Mouse (Mus musculus) erythroid progenitor cell, adult 5-6 weeks (primary cell): ENCODE results near the gene Etv6. TPM values are rescaled to one million over a fixed set of nuclear protein-coding genes. Genes with fewer than 3 reads are reported as not detected.

Experiments
- ATAC-seq: replicated peaks from 2 replicates; pipeline ENCODE4 v1.8.0; 2016; ENCODE audit warnings: moderate number of reproducible peaks, mild to moderate bottlenecking, moderate TSS enrichment, inconsistent platforms; ENCODE audit not compliant: poor library complexity, low FRiP score, severe bottlenecking
- total RNA-seq, 2 experiments: library from RNA; stranded (forward) in 1 of 2; stranded (reverse) in 1 of 2; fragments of 150-400 nt in 1 of 2; fragments of 186-747, 209-891 nt in 1 of 2; gene quantifications; 2 replicates each; pipeline versions ENCODE4 v1.2.3 to v1.2.4; 2015 to 2017; ENCODE audit warnings: low replicate concordance in 2 of 2

Gene Etv6
- total RNA-seq, 2 experiments from 2014 or later, result 4.5 to 19.3 TPM

DNA sequence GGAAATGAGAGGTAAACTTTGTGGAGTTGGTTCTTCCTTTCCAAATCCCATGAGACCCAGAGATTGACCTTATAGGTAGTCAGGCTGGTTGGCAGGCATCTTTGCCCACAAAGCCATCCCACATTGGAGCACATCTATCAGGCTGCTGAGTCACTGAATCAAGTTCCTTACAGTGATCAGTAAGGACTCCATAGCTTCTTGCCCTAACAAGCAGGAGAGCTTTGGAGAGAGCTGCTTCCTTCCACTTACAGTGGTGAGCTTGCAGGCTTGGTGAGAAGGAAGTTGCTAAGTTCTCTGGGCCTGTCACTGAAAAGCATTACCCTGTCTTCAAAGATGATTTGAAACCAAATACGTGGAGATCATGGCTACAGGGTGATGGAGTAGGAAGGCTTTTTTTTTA lies 66.9 kb downstream of the Etv6 start:
- no peak for ATAC-seq

GRCm38 (mm10) chr6:134103519-134103918 lies 68.0 kb downstream of the Etv6 start:
- no peak for ATAC-seq

- ATAC-seq, result no peak
Measured at GRCm38 (mm10) chr6:134105514-134106201, 70.2 kb downstream of the Etv6 start.

DNA sequence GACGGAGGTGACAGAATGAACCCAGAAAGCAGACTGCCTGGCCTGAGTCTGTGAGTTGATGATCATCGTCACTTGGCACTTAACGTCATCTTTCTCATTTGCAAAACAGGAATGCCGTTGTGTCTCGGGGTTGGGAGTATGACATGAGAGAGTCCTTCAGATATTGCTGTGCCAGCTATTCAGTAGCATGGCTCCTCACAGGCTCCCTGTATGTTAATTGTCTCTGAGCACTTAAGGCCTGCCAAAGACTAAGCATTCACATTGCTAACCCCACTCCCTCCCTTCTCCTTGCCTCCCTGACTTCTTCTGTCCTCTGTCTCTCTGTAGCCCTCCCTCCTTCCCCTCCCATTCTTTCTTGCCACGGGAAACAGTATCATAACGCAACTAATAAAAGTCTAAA lies 72.2 kb downstream of the Etv6 start:
- no peak for ATAC-seq

GRCm38 (mm10) chr6:134109675-134110074 lies 74.2 kb downstream of the Etv6 start:
- ATAC-seq, result no peak

GRCm38 (mm10) chr6:134110206-134110605 lies 74.7 kb downstream of the Etv6 start:
- ATAC-seq, result no peak

DNA sequence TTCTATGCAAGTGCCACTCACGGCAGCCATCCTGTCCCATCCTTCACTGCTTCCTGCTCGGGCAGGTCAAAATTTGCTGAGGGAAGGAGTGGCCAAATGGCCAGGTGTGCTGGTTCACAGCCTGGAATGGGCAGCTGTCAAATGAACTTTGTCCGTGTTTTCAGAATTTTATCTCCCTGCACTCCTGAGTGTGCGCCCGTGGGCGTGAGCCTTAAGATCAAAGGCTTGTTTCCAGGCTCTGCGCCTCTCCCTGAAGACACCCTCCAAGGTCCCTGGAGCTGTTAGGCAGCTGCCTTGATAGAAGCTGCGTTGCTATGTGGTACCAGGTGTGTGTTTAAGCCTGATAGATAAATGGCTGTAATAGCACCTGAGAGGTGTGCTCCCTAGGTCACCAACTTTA lies 76.1 kb downstream of the Etv6 start:
- ATAC-seq, result no peak

- no peak for ATAC-seq
Measured at GRCm38 (mm10) chr6:134112753-134113152, 77.3 kb downstream of the Etv6 start.

GRCm38 (mm10) chr6:134113168-134113567 lies 77.7 kb downstream of the Etv6 start:
- no peak for ATAC-seq

DNA sequence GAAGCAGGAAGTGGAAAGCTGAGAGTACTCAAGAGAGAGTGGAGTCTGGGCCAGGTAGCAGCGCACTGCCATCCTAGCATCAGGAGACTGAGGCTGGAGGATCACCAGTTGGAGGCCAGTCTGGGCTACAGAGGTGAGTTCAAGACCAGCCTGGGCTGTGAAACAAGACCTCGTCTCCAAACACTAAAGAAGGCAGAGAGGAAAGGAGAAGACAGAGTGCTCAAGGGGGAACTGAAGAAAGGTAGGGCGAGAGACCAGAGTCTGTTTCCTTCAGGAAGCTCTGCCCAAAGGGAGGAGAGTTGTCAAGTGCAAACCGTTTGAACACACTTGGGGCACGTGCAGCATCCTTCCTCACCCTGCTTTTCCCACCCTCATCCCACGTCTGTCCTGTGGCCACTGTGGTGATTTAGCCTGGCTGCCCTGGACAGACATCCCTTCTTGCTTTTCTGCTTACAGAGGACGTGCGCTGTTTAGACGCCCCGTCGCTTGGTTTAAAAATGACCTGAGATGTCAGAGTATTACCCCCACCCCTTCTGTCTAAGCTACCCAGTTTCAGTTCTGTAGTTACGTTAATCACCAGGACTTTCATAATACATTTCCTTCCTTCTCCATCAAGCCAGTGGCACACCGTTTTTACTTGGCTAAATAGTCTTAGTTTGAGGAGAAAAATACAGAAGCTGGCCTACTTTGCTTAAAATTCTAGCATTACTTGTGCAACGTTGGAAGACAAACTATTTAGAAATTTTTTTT lies 79.9 kb downstream of the Etv6 start:
- no peak for ATAC-seq

DNA sequence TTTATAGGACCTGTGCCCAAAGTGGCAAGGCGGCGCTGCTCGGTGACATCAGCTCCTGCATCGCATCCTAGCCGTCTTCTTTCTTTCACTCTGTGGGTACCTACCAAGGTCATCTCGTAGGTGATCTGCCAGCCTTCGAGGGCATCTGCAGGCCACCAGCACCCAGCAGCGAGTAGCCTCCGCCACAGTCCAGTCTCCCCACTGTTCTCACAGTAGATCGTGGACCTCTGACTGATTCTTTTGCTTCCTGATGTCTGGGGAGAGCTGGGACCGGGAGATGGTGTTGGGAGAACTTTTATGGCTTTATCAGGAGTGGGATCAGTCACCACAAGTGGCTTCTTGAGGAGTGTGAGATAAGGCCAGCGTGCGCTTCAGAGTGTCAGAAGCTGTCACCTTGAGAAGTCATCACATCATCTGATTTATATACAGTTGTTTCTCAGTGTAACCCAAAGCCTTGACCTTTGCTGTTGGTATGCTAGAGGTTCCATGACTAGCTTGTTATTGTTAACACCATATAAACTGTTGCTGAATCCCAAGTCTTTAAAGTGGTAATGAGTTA lies 82.0 kb downstream of the Etv6 start:
- no peak for ATAC-seq

DNA sequence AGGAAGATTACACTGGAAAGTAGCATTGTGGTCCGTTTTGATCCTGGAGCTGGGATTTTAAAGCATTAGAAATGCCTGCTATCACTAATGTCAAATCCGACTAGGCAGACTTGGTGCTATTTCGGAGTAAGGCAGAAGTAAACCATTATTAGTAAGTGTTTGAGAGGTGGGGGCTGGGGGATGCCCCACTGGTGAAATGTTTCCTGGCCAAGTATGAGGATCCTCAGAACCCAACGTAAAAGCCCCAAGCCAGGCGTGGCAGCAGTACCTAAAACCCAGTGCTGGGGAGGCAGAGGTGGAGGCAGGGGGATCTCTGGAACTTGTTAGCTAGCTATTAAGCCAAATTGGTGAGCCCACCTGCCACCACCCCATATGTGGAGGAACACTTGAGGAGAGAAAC lies 83.0 kb downstream of the Etv6 start:
- ATAC-seq, result no peak

DNA sequence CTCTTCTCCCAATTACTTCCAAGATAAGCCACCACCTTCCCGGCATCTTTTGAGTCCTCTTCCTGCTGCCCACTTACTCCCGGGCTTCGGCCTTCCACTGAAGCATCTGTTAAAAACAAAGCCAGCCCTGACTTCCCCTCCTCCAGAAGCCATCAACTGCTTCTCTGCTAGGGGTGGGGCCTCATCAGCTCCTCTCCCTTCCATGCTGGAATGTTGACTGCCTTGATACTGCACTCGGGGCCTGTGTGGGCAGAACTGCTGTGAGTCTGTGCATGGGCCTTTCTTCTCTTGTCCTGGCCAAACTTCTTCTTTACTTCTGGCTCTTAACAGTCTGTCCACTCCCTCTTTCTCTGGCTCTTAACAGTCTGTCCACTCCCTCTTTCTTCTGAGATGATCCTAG lies 83.6 kb downstream of the Etv6 start:
- no peak for ATAC-seq

DNA sequence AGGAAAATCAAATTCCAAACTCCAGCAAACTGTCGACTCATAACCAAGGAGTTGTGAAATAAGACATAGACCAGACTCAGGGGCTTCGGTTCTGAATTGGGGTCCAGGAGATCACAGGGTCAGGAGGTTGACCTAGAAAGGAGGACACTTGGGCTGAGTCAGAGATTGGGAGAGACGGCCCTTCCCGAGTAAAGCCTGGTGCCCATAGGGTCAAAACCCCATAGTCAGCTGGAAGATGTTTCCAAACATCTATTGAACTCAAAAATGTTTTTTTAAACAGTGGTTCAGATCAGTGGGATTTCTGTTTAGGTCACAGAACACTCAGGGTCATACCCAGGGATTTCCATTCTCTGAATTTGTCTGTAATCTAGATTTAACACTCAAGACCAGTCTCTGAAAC lies 84.7 kb downstream of the Etv6 start:
- no peak for ATAC-seq

GRCm38 (mm10) chr6:134120712-134121111 lies 85.2 kb downstream of the Etv6 start:
- ATAC-seq, result no peak

DNA sequence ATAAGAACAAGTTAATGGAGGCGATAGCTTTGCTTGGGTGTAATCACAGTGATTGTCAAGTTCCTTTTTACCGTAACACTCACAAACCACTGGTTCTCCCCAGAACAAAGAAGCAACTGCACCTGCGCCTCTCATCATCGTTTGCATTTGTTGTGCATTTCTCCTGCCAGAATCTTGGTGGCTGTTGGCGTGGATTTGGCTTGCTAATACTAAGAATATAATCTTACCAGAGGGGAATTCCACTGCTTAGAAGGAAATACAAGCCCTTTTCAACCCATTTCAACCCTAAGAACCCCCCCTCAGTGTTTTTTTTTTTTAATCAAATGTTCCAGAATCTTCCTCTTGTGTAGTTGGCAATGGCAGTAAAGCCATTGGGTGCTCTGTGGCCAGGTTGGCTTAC lies 87.4 kb downstream of the Etv6 start:
- ATAC-seq, result no peak

DNA sequence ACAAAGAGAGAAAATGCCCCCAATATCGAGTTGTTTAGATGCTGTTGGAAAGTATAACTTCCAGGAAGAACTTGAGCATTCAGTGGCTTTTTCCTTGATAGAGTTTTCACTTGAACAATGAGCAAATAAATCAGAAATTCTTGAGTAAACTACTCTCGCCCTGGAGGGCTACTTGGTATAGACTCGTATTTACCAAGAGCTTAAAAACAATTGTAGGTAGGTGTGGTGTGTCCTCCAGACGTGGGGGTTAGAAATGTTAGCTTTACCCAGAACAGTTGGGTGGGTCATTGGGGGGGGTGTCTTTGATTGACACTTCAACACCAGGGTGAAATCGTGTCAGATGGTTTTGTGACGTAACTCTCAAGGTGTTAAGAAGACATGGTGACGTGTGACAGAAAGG lies 88.0 kb downstream of the Etv6 start:
- ATAC-seq, result no peak

DNA sequence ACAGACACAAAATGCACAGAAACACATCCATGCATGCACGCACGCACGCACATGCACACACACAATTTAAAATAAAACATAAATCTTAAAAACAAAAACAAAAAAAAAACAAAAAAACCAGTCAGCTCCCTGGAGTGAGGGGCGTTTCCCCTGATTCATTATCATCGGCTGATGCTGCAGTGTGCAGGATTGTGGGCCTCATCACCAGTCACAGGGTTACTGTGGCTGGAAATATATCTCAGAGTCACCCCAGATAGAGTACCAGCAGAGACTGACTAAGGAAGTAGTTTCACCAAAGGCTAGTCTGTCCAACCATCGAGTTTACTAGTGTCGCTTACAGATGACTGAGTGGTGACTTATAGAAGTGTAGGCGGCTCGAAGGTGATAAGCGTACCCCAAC lies 88.8 kb downstream of the Etv6 start:
- ATAC-seq, result no peak

DNA sequence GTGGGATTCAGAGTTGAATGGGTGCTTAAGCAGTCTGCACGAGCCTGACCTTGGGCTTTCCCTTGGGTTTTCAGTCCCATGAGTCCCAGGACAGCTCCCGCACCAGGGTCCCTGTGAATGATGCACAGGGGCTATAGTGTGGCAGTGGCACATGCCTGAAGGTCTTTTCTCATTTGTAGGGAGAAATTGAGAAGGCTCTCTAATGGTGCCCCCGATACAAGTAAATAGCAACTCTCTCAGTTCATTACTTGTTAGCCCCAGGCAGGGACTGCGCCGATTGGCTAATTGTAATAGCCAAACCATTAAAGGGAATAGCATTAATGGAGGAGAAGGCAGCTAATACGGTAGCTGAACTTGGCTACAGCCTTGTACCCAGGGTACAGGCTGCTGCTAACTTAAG lies 92.5 kb downstream of the Etv6 start:
- ATAC-seq, result no peak

GRCm38 (mm10) chr6:134128594-134128993 lies 93.1 kb downstream of the Etv6 start:
- ATAC-seq, result no peak

DNA sequence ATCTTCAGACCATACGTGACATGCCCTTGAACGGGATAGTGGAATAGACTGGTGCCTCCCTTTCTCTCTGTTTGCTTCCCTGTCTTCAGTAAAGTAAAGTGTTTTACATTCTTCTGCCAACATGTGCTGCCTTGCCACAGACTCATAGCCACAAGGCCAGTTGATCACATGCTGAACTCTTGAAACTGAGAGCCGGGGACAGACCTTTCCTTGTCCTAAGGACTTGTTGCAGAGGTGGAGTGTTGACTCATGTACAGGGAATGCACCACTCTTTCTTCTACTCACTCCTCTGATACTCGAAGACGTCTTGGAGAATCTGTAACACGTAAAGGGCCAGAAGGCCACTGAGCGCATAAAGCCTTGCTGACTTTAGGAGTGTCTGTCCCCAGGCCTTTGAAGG lies 94.3 kb downstream of the Etv6 start:
- ATAC-seq, result no peak
